Mouse (Mus musculus): ENCODE data around the gene Arsg. TPM values are rescaled to one million over a fixed set of nuclear protein-coding genes. Genes with fewer than 3 reads are reported as not detected.

Arsg gene
- total RNA-seq, 4 experiments from 2014 or later: 14.1 to 22.3 (median 19.7) TPM

DNA sequence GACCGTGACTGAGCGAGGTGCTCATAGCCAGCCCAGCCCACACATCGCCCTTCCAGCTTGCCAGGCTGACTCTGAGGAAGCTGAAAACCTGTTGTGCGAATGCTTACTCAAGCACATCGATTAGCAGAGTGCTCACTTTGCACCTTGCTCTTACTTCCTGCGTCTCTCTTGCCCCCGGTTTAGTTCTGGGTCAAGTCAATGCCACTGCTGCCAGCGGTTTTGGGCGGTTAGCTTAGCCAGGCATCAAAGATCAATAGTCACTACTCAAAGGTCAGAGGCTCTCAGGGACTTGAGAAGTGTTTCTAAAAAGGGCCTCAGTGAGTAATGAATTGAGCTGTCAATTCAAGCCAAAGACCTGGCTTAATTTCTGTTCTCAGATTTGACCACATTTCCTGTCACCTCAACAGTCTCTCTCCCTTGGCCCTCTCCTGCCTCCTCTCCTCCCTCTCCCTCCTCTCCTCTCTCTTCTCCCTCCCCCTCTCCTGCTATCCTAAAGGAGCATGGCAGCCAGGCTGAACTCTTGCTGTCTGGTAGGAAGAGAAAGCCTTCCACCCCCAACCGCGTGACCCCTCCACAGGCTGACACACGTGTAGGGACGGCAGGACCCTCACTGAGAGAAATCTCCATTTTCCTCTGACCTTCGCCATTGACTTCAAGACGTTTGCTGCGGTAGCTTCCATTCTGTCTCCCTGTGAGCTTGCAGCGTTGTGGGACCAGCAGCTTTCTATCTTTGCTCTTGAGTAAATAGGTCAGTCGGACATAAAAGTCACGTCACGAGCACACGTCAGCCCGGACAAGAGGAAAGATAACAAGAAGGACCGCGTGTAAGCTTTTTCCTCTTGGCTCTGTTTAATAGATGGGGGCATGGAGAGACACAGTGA, 22.0 kb downstream of the Arsg start:
- no peak for DNase-seq (ENCODE audit: low spot score in 2 of 2)

DNA sequence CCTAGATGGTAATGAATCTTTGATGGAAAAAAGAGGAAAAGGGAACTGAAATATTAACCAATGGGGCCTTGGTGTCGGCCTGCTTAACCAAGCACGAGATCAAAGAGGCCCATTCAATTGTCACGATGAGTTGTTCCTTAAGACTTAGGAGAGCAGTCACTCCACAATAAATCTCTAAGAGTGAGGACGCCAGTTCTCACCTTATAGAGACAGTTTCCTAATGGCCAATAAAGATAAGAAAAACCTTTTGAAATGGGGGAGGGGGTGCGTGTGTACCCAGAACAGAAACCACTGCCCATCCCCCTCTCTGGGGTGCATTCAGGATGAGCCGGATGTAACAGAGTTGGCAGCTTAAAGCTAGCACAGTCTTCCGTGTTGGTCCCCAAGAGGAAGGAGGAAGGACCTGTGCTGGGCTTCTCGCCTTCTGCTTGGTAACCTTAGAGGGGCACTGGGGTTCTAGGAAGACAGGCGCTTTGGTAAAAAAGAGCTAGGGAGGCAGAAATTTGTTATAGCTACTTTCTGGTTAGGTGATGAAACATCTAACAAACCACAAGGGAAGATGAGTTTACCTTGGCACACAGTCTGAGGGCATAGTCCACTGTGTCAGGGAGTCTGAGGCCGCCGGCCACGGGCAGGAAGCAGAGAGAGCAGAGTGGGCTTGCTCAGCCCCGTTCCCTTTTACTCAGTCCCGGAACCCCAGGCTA, 22.7 kb downstream of the Arsg start:
- DNase-seq (ENCODE audit: low spot score in 2 of 2): no peak

DNA sequence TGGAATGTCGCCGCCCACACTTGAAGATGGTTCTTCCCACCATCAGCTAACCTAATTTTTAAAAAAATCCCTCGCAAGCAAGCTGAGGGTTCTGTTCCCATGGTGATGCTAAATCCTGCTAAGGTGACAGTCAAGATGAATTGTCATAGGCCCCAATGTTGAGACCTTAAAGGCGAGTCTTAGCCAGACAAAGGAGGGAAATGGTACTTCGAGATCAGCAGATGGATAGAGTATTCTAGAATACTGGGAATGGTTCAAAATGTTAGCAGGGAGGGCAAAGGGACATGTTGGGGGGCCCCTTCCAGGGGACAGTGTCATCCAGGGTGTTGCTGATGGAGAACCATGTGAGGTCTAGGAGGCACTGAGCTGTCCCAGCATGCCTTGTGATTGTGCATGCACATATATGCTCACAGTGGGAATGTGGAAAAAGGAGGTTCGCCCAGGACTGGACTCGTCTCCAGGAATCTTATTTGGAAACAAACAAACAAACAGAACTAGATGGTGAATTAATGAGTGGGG, 23.4 kb downstream of the Arsg start:
- no peak for DNase-seq (ENCODE audit: low spot score in 2 of 2)

DNA sequence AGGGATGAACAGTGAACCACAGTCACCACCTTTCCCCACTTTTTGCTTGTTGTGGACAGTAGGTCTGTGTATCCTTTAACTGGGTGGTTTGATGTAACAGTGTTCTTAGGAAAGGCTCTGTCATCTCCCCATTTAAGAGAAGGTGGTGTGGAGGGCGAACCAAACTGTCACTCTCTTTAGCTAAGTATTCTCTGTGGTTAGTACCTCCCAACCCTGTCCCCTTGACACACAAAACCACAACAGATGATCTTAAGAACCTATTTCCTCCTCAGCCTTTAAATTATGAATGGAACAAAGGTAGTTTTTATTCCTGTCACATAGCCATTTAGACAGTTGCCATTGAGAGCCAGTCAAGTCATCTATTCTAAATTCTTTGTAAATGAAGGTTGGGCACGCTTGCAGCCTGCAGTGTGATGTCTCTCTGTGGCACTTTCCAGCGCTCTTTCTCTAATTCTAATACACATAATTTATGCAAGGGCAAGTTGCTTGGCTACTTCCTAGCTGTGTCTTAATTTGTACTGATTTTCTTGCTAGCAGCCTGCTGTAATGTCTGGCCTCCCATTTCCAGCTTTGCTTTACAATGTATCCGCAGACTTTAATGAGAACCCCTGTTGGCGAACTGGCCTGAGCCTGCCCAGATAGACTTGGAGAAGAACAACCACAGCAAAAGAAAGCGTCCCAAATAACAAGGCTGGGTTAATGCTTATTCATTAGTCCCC, 24.0 kb downstream of the Arsg start:
- DNase-seq (ENCODE audit: low spot score in 2 of 2): peak; percentile 18 to 24

DNA sequence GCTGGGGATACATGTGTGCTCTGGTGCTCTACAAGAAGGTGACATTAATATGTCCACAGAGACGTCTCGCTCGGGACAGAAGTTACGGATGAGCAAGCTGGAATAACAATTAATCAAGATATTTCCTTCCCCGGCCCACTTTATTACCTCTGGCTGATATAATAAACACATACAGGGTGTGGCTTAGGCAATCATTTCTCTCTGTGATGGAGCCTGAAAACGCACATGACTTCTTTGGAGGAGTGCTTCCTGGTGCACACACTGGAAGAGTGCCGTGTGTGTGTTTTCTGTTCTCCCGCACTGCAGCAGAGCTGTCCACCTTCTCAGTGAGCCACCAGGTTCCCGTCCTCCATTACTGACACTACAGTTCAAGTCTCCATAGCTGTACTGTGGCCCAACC, 24.8 kb downstream of the Arsg start:
- no peak for DNase-seq (ENCODE audit: low spot score in 2 of 2)

DNA sequence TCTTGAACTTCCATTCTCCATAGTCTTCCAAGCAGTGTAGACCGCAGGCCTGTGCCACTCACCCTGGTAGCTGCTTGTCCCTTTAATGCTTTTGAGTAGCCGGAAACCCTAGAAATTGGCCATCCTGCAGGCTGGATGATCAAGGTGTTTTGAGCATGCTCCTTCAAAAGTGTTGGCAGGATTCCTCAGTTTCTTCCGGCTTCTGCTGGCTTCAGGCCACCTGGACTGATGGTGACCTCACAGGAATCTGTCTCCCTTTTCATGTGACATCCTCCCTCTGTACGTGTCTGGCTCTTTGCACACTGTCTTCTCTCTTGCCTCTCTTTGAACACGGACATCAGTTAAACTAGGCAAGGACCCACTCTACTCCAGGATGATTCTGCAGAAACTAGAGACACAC, 27.0 kb downstream of the Arsg start:
- DNase-seq (ENCODE audit: low spot score in 2 of 2): no peak

DNA sequence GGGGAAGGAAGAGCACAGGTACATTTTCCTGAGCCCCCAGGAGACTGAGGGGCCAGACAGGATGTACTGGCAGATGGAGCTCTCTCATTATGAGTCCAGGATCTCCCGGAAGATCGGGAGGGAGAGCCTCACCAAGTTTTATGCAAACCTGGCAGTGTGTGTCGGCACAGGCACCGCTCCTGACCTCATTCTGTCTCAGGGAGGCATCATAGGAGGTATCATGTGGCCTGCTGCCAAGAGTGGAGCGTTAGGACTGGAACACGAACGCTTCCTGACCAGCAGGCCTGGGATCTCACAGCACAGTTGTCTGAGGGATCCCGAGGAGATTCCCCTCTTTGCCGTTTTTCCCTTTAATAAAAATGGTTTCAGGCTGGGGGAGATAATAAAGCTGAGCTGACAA, 31.8 kb downstream of the Arsg start:
- DNase-seq (ENCODE audit: low spot score in 2 of 2): no peak

DNA sequence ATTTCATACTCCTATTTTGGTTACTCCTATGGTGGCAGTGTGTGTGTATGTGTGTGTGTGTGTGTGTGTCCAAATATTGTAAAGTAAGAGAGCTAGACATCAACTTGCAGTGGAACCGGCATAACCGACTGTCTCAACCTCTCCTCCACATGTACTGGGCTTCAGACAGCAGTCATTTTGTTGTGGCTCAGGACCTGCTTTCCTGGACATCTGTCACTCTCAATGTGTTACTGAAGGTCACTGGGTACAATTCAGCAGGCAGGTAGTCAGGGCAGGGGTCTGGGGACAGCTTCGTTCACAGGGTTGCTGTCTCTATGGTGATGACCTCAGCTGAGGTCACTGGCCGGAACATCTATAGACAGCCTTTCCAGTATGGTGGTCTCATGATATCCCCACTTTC, 32.6 kb downstream of the Arsg start:
- DNase-seq (ENCODE audit: low spot score in 2 of 2): no peak

DNA sequence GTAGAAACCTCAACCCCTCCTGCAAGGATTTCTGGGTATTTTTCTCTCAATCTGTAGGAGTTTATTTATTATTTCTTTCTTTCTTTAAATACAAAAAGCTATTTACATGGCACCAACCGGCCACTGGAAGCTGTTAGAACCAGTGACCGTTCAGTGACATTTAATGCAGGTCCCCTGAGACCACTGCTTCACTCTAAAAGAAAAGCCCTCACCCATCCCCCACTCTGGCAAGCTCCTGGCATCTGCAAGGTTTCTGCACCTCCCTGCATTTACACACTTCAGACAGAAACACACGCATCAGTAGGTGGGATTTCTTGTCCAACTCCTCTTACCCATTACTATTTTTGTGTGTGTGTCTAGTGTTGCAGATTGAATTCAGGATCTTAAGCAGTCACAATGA, 33.9 kb downstream of the Arsg start:
- no peak for DNase-seq (ENCODE audit: low spot score in 2 of 2)

DNA sequence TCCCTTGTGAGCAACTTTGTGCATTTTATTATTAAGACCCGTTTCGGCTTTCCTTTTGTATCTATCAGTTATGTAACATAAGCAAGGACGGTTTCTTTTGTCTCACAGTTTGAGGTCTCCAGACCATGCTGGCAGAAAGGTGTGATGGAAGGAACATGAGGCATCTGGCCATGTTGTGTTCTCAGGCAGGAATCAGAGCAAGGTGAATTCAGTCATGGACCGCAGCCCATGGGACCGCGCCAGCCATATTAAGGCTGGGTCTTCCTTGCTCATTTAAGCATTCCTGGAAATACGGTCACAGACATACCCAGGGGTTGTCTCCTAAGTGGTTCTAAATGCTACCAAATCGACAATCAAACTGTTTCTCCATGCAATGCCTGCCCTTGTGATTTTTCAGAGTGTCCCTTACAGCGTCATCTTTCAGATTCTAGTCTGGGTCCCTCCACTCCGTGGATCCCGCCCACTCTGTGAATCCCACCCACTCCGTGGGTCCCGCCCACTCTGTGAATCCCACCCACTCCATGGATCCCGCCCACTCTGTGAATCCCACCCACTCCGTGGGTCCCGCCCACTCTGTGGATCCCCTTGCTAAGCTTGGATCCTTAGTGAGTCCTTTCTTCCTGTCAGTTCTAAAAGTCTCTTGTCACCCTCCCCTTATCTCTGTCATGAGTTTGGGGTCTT, 40.0 kb downstream of the Arsg start:
- DNase-seq (ENCODE audit: low spot score in 2 of 2): no peak

DNA sequence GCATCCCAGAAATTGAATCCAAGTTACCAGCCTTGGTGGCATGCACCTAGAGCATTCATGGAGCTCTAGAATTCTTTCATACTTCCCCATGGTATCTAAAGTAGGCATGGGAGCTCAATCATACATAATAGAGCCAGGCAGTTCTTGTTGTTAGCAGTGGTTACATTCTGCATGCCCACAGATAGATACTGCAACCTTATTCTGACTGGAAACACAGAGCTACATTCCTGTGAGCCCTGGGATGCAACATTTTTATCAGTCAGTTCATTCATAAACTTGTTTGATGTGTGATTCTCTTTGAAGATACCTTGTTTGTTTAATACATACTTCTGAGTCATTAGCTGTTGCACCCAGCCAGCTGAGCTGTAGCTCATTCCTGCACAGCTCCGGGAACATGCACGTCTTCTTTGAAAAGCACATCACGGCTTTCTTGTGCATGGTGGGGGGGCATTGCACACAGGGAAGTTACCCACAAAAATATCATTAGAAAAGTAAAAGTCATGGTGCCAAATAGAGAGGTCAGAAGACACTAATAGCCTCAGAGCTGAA, 41.0 kb downstream of the Arsg start:
- DNase-seq (ENCODE audit: low spot score in 2 of 2): no peak

DNA sequence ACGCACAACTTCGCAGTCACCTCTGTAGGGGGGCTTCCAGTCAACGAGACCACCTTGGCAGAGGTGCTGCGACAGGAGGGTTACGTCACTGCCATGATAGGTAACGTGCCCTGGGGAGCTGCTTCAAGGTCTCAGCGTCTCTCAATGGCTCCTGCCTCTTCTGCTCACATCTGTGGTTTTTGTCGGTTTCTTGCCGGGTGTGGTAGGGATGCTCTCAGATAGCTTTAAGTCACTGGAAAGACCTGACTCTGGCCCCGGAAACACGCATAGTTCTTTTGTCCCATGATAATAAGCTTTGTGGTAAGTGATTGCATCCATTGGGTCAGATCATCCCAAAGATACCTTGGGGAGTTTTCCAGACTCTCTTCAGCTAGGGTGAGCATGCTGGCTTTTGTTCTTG, 44.2 kb downstream of the Arsg start:
- DNase-seq (ENCODE audit: low spot score in 2 of 2): no peak

DNA sequence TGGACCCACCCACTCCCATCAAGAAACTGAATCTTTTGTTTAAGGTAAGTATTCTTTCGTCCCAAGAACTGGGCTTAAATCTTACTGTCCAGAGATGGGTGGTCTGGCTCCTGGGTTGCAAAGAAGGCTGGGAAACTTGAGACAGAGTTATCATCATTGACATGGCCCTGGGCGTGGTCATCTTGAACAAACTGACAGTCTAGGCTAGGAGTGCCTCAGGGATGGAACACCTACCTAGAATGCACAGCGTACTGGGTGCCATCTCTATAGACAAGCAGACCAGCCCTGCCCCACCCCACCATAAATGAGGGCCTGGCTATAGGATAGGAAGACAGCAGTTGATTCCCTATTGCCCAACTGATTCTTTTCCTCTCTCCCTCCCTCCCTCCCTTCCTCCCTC, 44.6 kb downstream of the Arsg start:
- DNase-seq (ENCODE audit: low spot score in 2 of 2): no peak

DNA sequence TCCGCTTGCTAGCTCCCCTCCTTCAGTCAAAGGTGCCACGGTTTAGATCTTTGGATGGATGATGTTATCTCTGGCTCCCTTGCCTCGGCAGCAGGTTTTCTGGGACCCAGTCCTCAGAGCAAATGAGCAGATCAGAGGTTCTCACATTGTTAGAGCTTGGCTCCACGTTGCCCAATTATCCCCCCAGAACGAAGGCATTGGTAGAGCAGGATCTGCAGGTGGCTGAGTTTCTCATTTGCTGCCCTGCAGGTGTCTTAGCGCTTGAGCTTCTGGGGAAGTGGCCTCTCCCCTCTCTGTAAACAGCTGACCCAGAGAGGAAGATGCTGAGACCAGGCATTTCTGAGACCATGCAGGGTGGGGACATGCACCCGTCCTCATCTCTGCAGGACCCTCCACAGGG, 47.8 kb downstream of the Arsg start:
- no peak for DNase-seq (ENCODE audit: low spot score in 2 of 2)

DNA sequence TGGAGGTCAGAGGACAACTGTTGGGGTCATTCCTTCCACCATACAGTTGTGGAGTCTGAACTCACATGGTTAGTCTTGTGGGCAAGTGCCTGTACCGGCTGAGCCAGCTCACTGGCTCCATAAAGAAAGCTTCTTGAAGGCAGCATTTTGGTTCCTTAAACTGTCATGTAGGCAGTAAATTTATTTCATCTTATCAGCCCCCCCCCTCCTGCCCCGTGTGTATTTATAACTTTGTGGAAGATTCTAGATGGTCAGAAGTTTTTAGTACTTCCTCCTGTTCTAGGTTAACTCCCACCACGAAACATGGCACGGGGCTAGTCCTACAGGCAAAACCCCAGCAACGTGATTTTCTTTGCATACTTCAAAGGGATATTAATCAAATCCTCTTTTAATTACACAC, 51.7 kb downstream of the Arsg start:
- no peak for DNase-seq (ENCODE audit: low spot score in 2 of 2)

DNA sequence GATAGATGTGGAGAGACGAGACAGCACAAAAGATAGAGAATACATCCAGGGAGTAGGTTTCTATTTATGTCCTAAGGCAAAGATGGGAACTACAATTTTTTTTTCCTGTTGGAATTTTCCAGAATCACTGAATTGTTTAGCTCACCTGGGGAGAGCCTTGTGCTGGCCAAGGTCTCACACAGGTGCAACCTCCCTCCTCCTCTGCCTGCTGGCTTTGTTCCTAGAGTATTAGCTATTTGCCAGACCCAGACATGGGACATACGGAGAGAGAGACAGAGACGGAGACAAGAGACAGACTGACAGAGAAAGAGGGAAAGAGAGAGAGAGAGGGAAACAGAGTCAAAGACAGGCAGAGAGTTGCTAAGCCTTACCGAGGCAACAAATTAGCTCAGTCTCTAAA, 52.4 kb downstream of the Arsg start:
- no peak for DNase-seq (ENCODE audit: low spot score in 2 of 2)

DNA sequence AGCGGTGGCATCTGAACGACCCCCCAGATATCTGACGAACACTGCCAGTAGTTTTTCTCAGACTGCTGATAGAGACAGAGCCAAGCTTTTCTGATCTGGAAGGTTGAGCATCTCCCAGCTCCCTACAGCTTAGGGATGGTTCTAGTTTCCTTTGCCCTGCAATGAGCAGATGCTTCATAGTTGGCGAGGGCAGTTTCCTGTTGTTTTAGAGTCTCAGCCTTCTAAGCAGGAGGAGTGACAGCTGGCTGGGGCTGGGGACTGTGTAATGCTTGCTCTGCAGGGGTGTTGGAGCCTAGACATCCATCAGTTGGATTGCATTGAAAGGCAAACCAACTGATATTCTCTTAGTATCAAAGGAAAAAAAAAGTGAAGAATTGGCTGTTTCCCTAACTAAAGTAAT, 56.9 kb downstream of the Arsg start:
- peak; percentile 11 to 12 for DNase-seq (ENCODE audit: low spot score in 2 of 2)

DNA sequence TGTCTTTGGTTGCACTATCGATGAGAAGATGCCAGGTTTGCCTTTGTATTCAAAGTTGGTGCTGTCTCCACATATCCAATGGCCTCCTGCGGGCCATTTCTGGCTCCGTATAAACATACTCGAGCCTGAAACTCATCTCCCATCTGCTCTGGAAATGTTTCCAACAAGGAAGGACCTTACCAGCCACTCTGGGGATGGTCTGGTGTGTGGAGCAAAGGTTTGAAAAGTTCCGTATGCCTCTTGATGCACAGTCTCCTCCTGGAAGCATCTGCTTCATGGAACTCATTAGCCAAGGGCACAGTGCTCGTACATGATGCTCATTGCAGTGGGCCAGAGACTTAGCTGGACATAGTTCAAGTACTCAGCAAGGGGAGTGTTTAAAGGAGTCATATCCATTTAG, 62.8 kb downstream of the Arsg start:
- no peak for DNase-seq (ENCODE audit: low spot score in 2 of 2)

DNA sequence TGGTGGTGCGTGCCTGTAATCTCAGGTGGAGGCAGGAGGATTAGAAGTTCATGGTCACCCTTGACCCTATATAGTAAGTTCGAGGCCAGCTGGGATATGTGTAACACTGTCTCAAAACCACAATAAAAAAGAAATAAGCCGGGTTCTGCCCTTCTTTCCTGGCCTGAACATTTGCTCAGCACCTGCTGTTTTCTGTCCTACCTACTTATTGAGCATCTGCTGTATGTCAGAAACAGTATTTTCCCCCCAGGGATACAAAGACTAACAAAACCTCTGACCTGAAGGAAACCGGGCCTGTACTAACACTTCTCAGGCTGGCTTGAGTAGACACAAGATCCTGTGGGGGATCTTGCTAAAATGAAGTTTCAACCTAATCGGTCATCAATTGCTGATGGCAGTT, 63.8 kb downstream of the Arsg start:
- no peak for DNase-seq (ENCODE audit: low spot score in 2 of 2)

DNA sequence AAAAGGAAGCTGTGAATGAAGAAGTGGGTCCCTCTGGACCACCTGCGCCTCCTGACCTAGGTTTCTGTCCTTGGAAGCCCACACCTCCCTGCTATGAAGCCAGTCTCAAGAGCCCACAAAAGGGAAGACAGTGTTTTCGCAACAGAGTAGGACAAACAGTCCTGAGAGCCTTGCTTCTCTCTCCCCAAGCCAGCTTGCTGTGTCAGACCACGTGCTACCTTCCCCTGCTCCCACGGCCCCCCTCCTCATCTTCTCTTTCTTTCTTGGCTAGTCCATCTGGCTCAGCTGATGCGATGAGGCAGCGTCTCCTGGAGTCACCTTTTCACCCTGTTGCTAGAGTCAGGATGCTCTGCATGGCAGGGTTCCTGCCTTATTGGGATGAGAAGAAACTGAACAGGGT, 66.1 kb downstream of the Arsg start:
- no peak for DNase-seq (ENCODE audit: low spot score in 2 of 2)

DNA sequence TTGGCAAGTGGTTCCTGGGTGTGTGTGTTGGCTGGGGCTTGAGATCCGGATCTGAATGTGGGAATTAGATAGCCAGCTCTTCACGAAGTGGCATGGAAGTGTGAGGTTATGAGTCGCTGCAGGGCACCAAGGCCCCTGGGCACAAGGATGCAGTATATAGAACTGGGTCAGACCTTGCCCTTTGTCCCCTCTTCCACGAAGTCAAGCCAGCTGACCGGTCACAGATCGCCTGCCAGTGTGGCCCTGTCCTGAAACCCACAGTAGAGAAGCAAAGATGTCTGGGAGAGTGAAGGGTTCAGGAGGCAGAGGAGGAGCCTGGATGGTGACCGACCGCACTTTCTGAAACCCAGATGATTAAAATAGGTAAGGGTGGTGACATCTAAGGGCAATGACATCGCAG, 70.3 kb downstream of the Arsg start:
- DNase-seq (ENCODE audit: low spot score in 2 of 2): no peak

Measured in layer of hippocampus, adult 8-10 months (tissue).